Mouse (Mus musculus): ENCODE measurements around the gene Nop58.

- TF ChIP-seq ZC3H11A (IDR thresholded peaks at IDR 0.05; ENCODE audit: borderline replicate concordance, low read depth, low read length), result no peak
- TF ChIP-seq ZNF384 (IDR thresholded peaks at IDR 0.05; ENCODE audit: low read depth, low read length), result no peak
- TF ChIP-seq MAFK (IDR thresholded peaks at IDR 0.05; ENCODE audit: insufficient read depth, low read depth, low read length), result no peak
- no peak for TF ChIP-seq HCFC1 (IDR thresholded peaks at IDR 0.05; ENCODE audit: borderline replicate concordance, insufficient read depth, low read length)
Measured at GRCm38 (mm10) chr1:59765279-59765678, 80.5 kb downstream of the Nop58 start.
